Mouse (Mus musculus) neural tube, embryonic 15.5 days (tissue): Measurements from ENCODE around the gene Ly6g6c. TPM values are rescaled to one million over a fixed set of nuclear protein-coding genes. Genes with fewer than 3 reads are reported as not detected.
A peak's percentile ranks its signal among the peaks of the same experiment; 100 is the strongest.

ENCODE experiments used
- ATAC-seq: fragments of 200-750 bp; cut with Nextera tagmentation; 2 replicates; pipeline ENCODE4 v1.8.0; 2017; ENCODE audit warnings: mild to moderate bottlenecking, moderate TSS enrichment, moderate library complexity; ENCODE audit not compliant: low FRiP score
- H3K27ac ChIP-seq: fragments of 300-500 bp; sonication (generic); replicated peaks from 2 replicates; pipeline ENCODE4 v1.5.1; 2015; ENCODE audit warnings: mild to moderate bottlenecking, inconsistent platforms
- H3K27me3 ChIP-seq: fragments of 300-500 bp; sonication (generic); replicated peaks from 2 replicates; pipeline ENCODE4 v1.6.1; 2015; ENCODE audit warnings: inconsistent platforms
- H3K36me3 ChIP-seq: fragments of 300-500 bp; sonication (generic); 2 replicates; pipeline ENCODE4 v1.6.1; 2015; ENCODE audit warnings: inconsistent platforms
- H3K4me1 ChIP-seq: fragments of 300-500 bp; sonication (generic); 2 replicates; pipeline ENCODE4 v1.6.1; 2015; ENCODE audit warnings: inconsistent platforms
- H3K4me2 ChIP-seq: fragments of 300-500 bp; sonication (generic); 2 replicates; pipeline ENCODE4 v1.6.1; 2015; ENCODE audit warnings: inconsistent platforms, mild to moderate bottlenecking, moderate library complexity
- H3K4me3 ChIP-seq: fragments of 300-500 bp; sonication (generic); replicated peaks from 2 replicates; pipeline ENCODE4 v1.5.1; 2015; ENCODE audit warnings: mild to moderate bottlenecking, inconsistent platforms
- H3K9ac ChIP-seq: fragments of 300-500 bp; sonication (generic); replicated peaks from 2 replicates; pipeline ENCODE4 v1.6.1; 2015; ENCODE audit warnings: mild to moderate bottlenecking, inconsistent platforms
- H3K9me3 ChIP-seq: fragments of 300-500 bp; sonication (generic); replicated peaks from 2 replicates; pipeline ENCODE4 v1.6.1; 2016; ENCODE audit warnings: inconsistent platforms
- WGBS: fragments of 180-500 bp; shearing (Covaris S2); methylation state at CpG from one replicate; pipeline ENCODE4 v1.1.7; 2015; ENCODE audit warnings: mixed read lengths; 5-methylcytosine and 5-hydroxymethylcytosine counted together
- polyA plus RNA-seq: library from polyadenylated mRNA; unstranded; fragments of >200 nt; fragmentation: Nextera tagmentation; extraction: Ambion mirVana; gene quantifications from 2 replicates; pipeline ENCODE4 v1.2.1, GENCODE M21; 2015

The Ly6g6c gene
- polyA plus RNA-seq, 1 experiment from 2014 or later: not detected

DNA sequence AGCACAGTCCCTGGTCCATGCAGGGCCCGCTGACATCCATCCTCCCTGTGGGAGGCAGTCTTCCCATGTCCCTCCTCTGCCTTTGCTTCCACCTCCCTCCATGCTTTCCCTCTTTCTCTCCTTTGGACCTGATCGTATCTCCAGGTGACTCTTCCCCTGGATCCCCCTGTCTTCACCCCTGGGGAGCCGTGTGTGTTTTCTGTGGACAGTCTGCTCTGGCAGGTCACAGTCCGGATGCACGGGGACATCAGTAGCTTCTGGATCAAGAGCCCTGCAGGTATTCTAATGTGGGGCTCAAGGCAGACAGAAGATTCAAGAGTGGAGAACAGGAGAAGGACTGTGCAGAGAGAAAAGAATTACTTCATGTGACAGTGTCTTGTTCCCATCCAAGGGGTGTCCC lies 42.0 kb upstream of the Ly6g6c start:
- 82% methylated on average over 5 of the region's 5 CpGs for WGBS
- H3K9ac ChIP-seq: no peak overlapping the region

GRCm38 (mm10) chr17:35023756-35024155 lies 41.4 kb upstream of the Ly6g6c start:
- no peak overlapping the region for H3K4me2 ChIP-seq
- 68% methylated on average over 4 of the region's 4 CpGs for WGBS
- H3K9ac ChIP-seq: no peak overlapping the region
- H3K36me3 ChIP-seq: no peaks in the 10 kb centered on the region
- no peak overlapping the region for H3K4me3 ChIP-seq
- no peak overlapping the region for H3K27ac ChIP-seq
- H3K4me1 ChIP-seq: peaks cover 21% of the 10 kb centered on the region
- no peak for ATAC-seq
- no peaks in the 10 kb centered on the region for H3K9me3 ChIP-seq
- no peaks in the 10 kb centered on the region for H3K27me3 ChIP-seq

More for the DNA sequence above, 42.0 kb upstream of the Ly6g6c start:
- Histone ChIP-seq H3K9me3 (no peaks in the 10 kb centered on the region), H3K27me3 (no peaks in the 10 kb centered on the region), H3K27ac (no peak overlapping the region), H3K36me3 (no peaks in the 10 kb centered on the region), H3K4me3 (no peak overlapping the region), H3K4me1 (peaks cover 21% of the 10 kb centered on the region), H3K4me2 (no peak overlapping the region)
- ATAC-seq: no peak

DNA sequence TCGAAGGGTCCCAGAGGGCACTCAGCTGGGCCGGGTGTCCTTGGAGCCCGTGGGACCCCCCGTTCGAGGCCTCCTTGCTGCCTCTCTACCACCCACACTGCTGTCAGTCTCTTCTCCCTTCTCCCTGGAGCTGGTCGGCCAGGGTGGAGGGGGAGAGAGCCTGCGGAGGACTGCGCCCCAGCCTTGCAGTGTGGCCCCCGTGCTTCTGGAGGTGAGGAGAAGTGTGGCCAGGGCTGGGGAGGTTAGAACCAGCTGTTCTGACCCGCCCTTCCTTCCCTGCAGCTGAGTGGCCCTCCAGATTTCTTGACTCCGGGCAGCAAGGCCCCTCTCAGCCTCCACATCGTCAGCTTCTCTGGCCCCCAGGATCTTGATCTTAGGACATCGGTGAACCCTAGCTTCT lies 40.9 kb upstream of the Ly6g6c start:
- Histone ChIP-seq H3K9me3 (no peaks in the 10 kb centered on the region), H3K4me1 (peaks cover 21% of the 10 kb centered on the region), H3K36me3 (no peaks in the 10 kb centered on the region), H3K4me2 (no peak overlapping the region), H3K4me3 (no peak overlapping the region), H3K27ac (no peak overlapping the region), H3K27me3 (no peaks in the 10 kb centered on the region), H3K9ac (no peak overlapping the region)
- 75% methylated on average over 12 of the region's 13 CpGs for WGBS
- ATAC-seq: no peak

- H3K27me3 ChIP-seq: no peaks in the 10 kb centered on the region
- H3K9ac ChIP-seq: no peak overlapping the region
- no peak for ATAC-seq
- H3K9me3 ChIP-seq: no peaks in the 10 kb centered on the region
- H3K4me3 ChIP-seq: no peak overlapping the region
- 79% methylated on average over 6 of the region's 10 CpGs for WGBS
- no peaks in the 10 kb centered on the region for H3K36me3 ChIP-seq
- no peak overlapping the region for H3K27ac ChIP-seq
- peaks cover 24% of the 10 kb centered on the region for H3K4me1 ChIP-seq
- H3K4me2 ChIP-seq: no peak overlapping the region
These were observed 40.3 kb upstream of the Ly6g6c start for GRCm38 (mm10) chr17:35024691-35025488.

DNA sequence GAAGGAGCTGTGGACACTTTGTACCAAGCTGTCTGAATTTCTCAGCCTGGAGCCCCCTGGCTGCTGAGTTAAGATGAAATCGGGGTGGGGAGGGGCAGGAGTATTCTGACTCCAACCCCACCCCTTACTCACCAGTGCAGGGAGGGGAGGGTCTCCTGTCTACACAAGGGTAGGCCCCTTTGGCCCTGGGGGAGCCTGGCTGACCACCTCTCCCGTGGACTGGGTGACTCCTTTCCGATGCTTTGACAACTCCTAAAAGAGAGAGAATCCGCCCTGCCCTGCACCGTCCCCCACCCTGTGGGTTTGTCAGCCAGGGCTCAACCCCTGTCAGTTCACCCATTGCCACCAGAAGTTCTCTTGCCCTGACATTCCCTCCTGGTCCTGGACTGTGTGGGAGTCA lies 39.0 kb upstream of the Ly6g6c start:
- Histone ChIP-seq H3K9me3 (no peaks in the 10 kb centered on the region), H3K9ac (no peak overlapping the region), H3K27ac (no peak overlapping the region), H3K27me3 (no peaks in the 10 kb centered on the region), H3K4me1 (peaks cover 26% of the 10 kb centered on the region), H3K4me2 (no peak overlapping the region), H3K4me3 (no peak overlapping the region), H3K36me3 (no peaks in the 10 kb centered on the region)
- no peak for ATAC-seq
- 80% methylated on average over 5 of the region's 5 CpGs for WGBS

DNA sequence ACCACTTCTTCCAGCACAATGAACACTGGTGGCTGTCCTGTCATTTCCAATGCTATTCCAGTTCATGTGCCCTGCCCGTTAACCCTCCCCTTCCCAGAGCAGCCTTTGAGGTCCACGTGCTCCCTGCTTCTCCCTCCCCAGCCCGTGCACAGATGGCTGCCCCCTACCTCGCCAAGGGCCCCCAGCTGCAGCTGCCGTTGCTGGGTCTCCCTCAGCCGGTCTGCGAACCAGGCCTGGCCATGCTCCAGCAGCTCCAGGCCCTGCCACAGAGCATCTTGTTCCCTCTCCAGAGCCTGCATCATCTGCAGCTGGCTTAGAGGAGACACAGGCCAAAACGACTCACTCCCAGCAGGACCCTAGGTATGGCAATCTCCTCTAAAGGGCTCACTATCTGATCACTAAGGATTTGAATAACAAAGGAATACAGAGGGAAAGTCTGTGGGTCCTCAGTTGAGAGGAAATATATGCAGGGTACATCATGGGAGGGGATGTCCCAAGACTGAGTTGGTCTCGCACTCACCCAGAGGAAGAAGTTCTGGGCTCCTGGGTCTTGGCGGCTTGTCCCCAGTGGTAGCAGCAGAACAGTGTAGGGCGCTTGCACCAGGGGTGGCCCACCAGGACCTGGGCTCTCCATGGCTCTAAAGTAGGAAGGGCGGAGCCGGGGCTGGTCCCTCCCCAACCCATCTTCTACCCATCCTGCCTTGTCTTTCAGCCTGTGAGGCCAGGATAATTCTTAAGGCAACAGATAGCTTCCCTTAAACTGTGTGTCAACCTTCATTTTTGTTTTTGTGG lies 37.7 kb upstream of the Ly6g6c start, which contains the start of gene Sapcd1:
TSS of gene Sapcd1 (minus strand) at position 740 of the 792 bp plus-strand sequence.
- peak within 1 kb of the TSS; percentile 48; the same call in 1 of the 2 replicates for H3K27ac ChIP-seq
- H3K9ac ChIP-seq: 0 out of 2 replicates have a peak within 1 kb of the TSS, but pooled peaks have one; percentile 10
- 0 out of 2 replicates have a peak within 1 kb of the TSS, but pooled peaks have one; percentile 9 for H3K4me2 ChIP-seq

GRCm38 (mm10) chr17:35028315-35028714 lies 36.9 kb upstream of the Ly6g6c start:
- no peaks in the 10 kb centered on the region for H3K27me3 ChIP-seq
- 90% methylated on average over 2 of the region's 2 CpGs for WGBS
- no peaks in the 10 kb centered on the region for H3K9me3 ChIP-seq
- H3K4me1 ChIP-seq: peaks cover 22% of the 10 kb centered on the region
- H3K27ac ChIP-seq: no peak overlapping the region
- no peaks in the 10 kb centered on the region for H3K36me3 ChIP-seq
- ATAC-seq: no peak
- H3K4me2 ChIP-seq: no peak overlapping the region
- no peak overlapping the region for H3K9ac ChIP-seq
- no peak overlapping the region for H3K4me3 ChIP-seq

More for the DNA sequence above, 37.7 kb upstream of the Ly6g6c start, which contains the start of gene Sapcd1:
- Histone ChIP-seq H3K4me3 (no peak within 1 kb of the TSS), H3K4me1 (peaks cover 22% of the 10 kb centered on the region), H3K27me3 (no peaks in the 10 kb centered on the region), H3K36me3 (no peaks in the 10 kb centered on the region), H3K9me3 (no peaks in the 10 kb centered on the region)
- 33% methylated on average over 12 of the region's 13 CpGs for WGBS
- ATAC-seq: 0 out of 2 replicates have a peak, but pooled peaks have one; percentile 32

DNA sequence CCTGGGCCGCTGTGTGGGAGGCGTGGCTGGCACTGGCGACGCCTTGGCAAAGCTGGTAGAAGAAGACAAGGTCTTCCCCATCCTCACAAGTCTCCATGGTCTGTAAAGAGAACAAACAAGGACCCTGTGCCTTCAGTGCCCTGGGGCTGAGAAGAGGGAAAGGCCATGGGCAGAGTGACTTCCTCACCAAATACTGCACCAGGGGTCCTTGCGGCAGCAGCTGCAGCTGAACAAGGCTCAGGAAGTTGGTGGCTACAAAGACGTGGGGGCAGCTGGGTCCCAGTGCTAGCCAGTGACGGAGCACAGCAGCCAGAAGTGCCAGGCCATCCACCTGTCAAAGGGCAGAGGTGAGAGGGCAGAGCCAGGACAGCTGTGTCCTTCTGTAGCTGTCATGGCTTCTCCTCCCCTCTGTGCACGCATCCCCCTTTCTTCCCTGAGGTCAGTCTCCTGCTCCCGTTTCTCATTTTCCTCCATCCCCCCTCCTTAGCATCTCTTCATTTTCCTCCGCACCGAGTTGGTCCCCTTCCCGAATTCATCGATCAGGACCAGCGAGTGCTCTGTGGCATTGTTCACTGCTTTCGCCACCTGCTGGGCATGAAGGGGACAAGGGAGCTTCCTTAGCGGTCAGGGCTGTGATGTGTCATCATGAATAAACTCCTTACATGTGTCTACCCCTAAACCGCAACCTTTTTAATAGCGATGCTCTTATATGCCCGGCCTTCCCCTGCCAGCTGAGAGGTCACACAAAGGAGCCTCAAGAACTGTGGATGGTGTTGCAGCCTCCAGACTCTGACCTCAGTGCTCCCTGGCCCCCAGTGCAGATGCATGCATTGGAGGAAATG lies 35.3 kb upstream of the Ly6g6c start:
- H3K36me3 ChIP-seq: no peaks in the 10 kb centered on the region
- ATAC-seq: no peak
- WGBS: 30% methylated on average over 19 of the region's 19 CpGs
- H3K4me2 ChIP-seq: peak overlapping the region; percentile 46
- H3K4me3 ChIP-seq: 0 out of 2 replicates have a peak overlapping the region, but pooled peaks have one; percentile 17
- peaks cover 22% of the 10 kb centered on the region for H3K4me1 ChIP-seq
- H3K9me3 ChIP-seq: no peaks in the 10 kb centered on the region
- H3K27ac ChIP-seq: no peak overlapping the region
- H3K9ac ChIP-seq: peak overlapping the region; percentile 26; the same call in 1 of the 2 replicates
- no peaks in the 10 kb centered on the region for H3K27me3 ChIP-seq

DNA sequence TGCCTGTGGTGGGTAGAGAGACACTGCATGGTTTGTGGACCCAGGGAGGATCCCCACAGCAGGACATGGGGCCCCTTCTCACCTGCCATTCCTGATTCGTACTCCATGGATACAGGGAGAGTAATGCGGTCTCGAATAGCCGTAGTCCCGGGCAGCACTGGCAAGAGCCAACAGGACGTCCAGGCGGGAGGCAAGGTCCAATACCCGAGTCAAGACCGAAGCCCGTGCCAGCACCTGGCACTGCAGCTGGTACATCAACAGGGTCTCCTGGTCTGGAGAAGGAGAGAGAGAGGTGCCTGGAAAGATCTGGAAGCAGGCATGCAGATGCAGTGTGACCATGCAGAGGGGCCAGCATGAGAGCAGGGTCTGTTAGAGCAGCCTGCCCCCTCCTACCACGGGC lies 33.9 kb upstream of the Ly6g6c start:
- H3K9ac ChIP-seq: no peak overlapping the region
- H3K4me2 ChIP-seq: no peak overlapping the region
- H3K4me3 ChIP-seq: no peak overlapping the region
- no peak for ATAC-seq
- H3K4me1 ChIP-seq: peaks cover 16% of the 10 kb centered on the region
- no peaks in the 10 kb centered on the region for H3K36me3 ChIP-seq
- 91% methylated on average over 11 of the region's 11 CpGs for WGBS
- H3K27me3 ChIP-seq: no peaks in the 10 kb centered on the region
- H3K9me3 ChIP-seq: no peaks in the 10 kb centered on the region
- no peak overlapping the region for H3K27ac ChIP-seq

- 89% methylated on average over 7 of the region's 7 CpGs for WGBS
- Histone ChIP-seq H3K36me3 (no peaks in the 10 kb centered on the region), H3K9me3 (no peaks in the 10 kb centered on the region), H3K27ac (no peak overlapping the region), H3K9ac (no peak overlapping the region), H3K27me3 (no peaks in the 10 kb centered on the region), H3K4me2 (no peak overlapping the region), H3K4me3 (no peak overlapping the region), H3K4me1 (peaks cover 15% of the 10 kb centered on the region)
- no peak for ATAC-seq
These were observed 33.3 kb upstream of the Ly6g6c start for GRCm38 (mm10) chr17:35031880-35032279.

DNA sequence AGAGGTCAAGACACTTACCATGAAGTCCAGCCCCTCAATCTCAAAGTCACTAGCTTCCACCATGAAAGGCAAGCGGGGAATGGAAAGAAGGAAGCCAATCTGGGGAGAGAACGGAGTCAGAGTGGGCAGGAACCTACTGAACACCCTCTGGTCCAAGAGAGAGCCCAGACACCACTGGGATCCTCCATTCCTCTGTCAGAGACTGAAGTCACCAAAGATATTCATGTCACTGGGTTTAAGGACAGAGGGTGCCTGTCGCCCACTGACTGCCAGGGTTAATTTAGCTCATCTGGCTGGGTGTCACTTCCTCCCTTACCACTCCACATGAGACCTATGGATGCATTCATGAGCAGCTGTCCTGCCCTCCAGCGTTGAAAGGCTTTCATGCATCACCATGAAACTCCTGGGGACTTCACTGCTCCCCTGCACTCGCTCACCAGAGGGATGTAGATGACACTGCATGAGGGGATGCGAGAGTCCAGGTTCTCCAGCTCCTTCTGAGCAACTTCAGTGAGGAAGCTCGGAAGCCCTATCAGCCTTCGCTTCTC lies 32.8 kb upstream of the Ly6g6c start:
- Histone ChIP-seq H3K9me3 (no peaks in the 10 kb centered on the region), H3K36me3 (no peaks in the 10 kb centered on the region), H3K9ac (no peak overlapping the region), H3K4me2 (no peak overlapping the region), H3K27ac (no peak overlapping the region), H3K27me3 (no peaks in the 10 kb centered on the region), H3K4me1 (peaks cover 12% of the 10 kb centered on the region), H3K4me3 (no peak overlapping the region)
- 77% methylated on average over 8 of the region's 8 CpGs for WGBS
- no peak for ATAC-seq
